Mouse (Mus musculus): ENCODE measurements around the gene Prkd1. TPM values are rescaled to one million over a fixed set of nuclear protein-coding genes. Genes with fewer than 3 reads are reported as not detected.

Prkd1 gene
- total RNA-seq, 2 experiments from 2014 or later: 15.6 to 15.8 TPM

- no peak for DNase-seq (ENCODE audit: extremely low spot score in 1 of 2, low spot score in 1 of 2)
Observed at GRCm38 (mm10) chr12:50451761-50452160, 197.1 kb downstream of the Prkd1 start.

- no peak for DNase-seq (ENCODE audit: extremely low spot score in 1 of 2, low spot score in 1 of 2)
Observed at GRCm38 (mm10) chr12:50436660-50437059, 212.2 kb downstream of the Prkd1 start.

DNA sequence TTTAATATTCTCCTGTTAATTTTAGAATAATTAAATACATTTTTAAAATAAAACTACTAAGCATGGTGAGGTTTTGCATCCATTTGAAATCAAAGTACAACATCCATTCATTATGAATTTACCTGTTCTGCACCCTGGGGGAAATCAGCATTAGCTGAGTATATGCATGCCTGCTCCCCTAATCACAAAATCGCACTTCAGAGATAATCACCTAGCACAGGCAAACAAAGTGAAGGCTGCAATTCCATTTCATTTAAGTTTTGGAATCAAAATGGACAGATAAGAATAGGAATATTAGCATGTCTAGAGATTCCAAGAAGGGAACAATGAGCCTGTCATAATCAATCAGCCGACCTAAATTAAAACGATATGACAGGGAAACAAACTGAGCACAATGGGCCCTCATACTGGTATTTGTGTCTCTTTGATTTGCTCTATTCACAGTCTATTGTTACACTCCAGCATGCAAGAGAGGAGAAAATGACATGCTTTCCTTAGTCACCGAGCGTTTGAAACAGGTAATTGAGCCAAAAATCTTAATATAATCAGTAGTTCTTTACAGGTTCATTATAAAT lies 218.7 kb downstream of the Prkd1 start:
- no peak for DNase-seq (ENCODE audit: extremely low spot score in 1 of 2, low spot score in 1 of 2)

DNA sequence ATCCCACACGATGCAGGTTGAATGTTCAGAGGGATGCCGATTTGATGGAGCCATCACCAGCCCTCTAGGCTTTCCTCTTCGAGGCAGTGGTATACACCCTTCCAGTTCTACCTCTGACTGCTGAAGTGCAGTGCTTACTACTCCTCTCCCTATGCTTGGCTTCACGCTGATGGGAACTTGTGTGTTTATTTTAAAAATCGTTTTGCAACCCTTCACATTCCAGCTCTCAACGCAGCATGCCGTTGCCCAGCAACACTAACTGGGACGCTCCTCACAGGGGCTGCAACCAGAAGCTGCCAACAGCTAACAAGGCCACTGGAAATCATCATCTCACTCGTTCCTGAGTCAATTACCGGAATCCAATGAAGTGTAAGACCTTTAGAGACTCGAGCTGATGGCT lies 296.5 kb downstream of the Prkd1 start:
- DNase-seq (ENCODE audit: extremely low spot score in 1 of 2, low spot score in 1 of 2): peak in 1 of 2 experiments; percentile 27

- DNase-seq (ENCODE audit: extremely low spot score in 1 of 2, low spot score in 1 of 2): no peak
Observed at GRCm38 (mm10) chr12:50333182-50333581, 315.7 kb downstream of the Prkd1 start.

GRCm38 (mm10) chr12:50314634-50315033 lies 334.3 kb downstream of the Prkd1 start:
- peak in 1 of 2 experiments; percentile 13 for DNase-seq (ENCODE audit: extremely low spot score in 1 of 2, low spot score in 1 of 2)

DNA sequence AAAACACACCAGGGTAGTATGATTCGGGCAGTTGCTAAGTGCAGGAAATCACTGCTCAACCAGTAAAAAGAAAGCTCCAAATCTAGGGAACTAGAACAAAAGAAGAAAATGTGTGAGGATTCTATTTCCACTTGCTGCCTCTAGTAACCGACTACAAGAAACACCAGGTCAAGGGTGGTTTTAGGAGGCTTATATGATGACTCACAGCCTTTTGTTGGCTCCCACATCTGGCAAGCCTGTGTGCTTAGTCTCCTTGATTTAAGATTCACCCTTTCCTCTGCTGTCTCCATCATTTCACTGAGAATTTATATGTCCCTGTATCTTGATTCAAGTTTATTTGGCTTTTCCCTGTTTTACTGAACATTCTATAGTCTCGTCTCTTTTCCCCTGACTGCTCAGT lies 339.6 kb downstream of the Prkd1 start:
- DNase-seq (ENCODE audit: extremely low spot score in 1 of 2, low spot score in 1 of 2): no peak

DNA sequence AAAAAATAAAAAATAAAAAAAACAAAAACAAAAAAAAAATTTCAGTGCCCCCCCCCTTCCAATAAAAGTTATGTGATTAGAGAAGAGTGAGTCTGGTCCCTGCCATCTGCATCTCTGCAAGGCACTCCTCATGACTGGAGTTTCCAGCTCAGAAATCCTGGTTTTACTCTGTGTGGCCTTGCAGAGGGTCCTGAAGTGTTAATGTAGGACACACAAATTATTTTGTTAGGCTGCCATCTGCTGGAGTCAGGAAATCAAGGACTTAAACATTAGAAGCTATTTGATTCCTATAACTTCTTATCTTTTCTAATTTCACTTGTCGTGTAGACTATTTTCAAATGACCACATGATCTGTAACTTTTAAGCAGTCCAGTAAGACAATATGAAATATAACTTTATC lies 347.6 kb downstream of the Prkd1 start:
- peak in 1 of 2 experiments; percentile 27 for DNase-seq (ENCODE audit: extremely low spot score in 1 of 2, low spot score in 1 of 2)

GRCm38 (mm10) chr12:50296067-50296466 lies 352.8 kb downstream of the Prkd1 start:
- no peak for DNase-seq (ENCODE audit: extremely low spot score in 1 of 2, low spot score in 1 of 2)

- no peak for DNase-seq (ENCODE audit: extremely low spot score in 1 of 2, low spot score in 1 of 2)
Observed at GRCm38 (mm10) chr12:50295549-50295948, 353.3 kb downstream of the Prkd1 start.

DNA sequence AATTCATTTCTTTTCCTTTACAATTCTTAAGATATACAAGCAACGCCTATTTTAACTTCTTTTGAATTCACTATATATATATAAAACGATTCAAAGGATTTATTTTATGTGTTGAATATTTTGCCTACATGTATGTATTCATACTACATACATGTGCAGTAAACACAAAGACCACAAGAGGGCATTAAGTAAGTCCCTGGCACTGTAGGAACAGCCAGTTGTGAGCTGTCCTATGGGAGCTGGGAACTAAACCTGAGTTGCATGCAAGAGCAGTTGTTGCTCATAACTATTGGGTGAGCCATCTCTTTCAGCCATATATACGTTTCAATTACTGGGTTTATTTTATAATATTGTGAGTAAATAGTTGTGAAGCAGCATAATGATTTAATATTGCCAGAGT lies 356.1 kb downstream of the Prkd1 start:
- DNase-seq (ENCODE audit: extremely low spot score in 1 of 2, low spot score in 1 of 2): no peak
